Mouse (Mus musculus) spleen, adult 2 months (tissue): ENCODE results near the gene Polr2h. TPM values are rescaled to one million over a fixed set of nuclear protein-coding genes. Genes with fewer than 3 reads are reported as not detected.

Source experiments
- DNase-seq, 2 experiments: peaks; one replicate each; pipeline versions ENCODE4 v3.0.0 to v3.0.0-alpha.2; 2012 to 2021; ENCODE audit warnings: low spot score in 2 of 2, low read depth in 1 of 2
- H3K27ac ChIP-seq: fragments of 200-500 bp; 2 replicates; pipeline ENCODE4 v1.5.1; 2012; ENCODE audit warnings: low read length, inconsistent platforms; ENCODE audit not compliant: insufficient read depth
- H3K27me3 ChIP-seq: fragments of 200-500 bp; 2 replicates; pipeline ENCODE4 v1.6.1; 2012; ENCODE audit warnings: mild to moderate bottlenecking, moderate library complexity, low read length, inconsistent platforms; ENCODE audit not compliant: control insufficient read depth, insufficient read depth
- H3K36me3 ChIP-seq: fragments of 200-500 bp; 2 replicates; pipeline ENCODE4 v1.6.1; 2012; ENCODE audit warnings: mild to moderate bottlenecking, low read length, inconsistent platforms; ENCODE audit not compliant: control insufficient read depth, insufficient read depth
- H3K4me1 ChIP-seq: fragments of 200-500 bp; 2 replicates; pipeline ENCODE4 v1.6.1; 2011; ENCODE audit warnings: inconsistent platforms; ENCODE audit not compliant: control insufficient read depth, insufficient read depth, insufficient read length
- H3K4me3 ChIP-seq: fragments of 200-500 bp; 2 replicates; pipeline ENCODE4 v1.5.1; 2011; ENCODE audit warnings: mild to moderate bottlenecking, inconsistent platforms; ENCODE audit not compliant: insufficient read depth, insufficient read length; ENCODE audit errors: extremely low read depth
- CTCF ChIP-seq: fragments of 200-500 bp; IDR thresholded peaks from 2 replicates; pipeline ENCODE4 v1.5.1; 2011; ENCODE audit warnings: mild to moderate bottlenecking, inconsistent platforms; ENCODE audit not compliant: insufficient read depth, insufficient read length, insufficient replicate concordance; ENCODE audit errors: extremely low read depth
- POLR2A ChIP-seq: fragments of 200-500 bp; IDR thresholded peaks from 2 replicates; pipeline ENCODE4 v1.6.1; 2011; ENCODE audit warnings: low read depth, low read length, inconsistent platforms
- WGBS: fragments of 180-500 bp; shearing (Covaris S2); methylation state at CpG from one replicate; pipeline ENCODE4 v1.1.7; 2018; 5-methylcytosine and 5-hydroxymethylcytosine counted together
- polyA plus RNA-seq: library from polyadenylated mRNA; depleted of rRNA; stranded (reverse); fragments of >200 nt; gene quantifications from 2 replicates; pipeline ENCODE4 v1.2.3, GENCODE M21; 2012

The Polr2h gene
- polyA plus RNA-seq, 1 experiment: 10.0 TPM

DNA sequence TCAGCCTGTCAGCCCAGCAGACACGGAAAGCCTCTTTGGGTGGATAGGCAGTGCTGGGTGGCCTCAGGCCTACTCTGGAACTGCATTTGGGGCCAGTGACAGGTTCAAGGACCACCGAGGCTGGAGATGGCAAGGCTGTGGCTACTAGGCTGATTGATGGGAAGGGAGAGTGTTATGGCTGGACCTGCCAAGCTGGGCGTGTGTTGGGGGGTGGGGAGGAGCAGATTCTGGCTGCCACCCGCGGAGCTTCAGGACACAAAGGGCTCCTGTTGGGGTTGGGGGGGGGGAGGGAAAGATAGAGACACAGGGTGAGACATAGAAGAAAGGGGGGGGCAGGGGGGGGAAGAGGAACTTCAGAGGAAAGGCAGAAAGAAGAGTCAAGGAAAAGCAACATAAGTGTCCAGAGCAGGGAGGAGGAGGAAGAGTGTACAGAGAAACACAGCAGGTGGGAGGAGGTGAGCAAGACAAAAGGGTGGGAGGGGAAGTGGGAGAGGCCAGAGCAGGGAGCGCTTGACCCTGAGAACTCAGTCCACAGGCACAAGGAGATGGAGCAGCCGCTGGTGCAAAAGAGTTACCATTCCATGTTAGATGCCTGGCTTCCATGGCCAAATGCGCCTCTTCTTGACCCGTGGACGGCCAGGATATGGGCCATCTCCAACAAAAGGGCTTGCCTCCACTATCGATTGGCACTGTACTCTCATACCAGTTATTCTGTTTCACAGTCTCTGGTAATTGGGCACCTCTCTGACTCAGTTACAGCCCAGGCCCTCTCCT lies 3.0 kb upstream of the Polr2h start:
- Histone ChIP-seq H3K27me3 (no peaks in the 10 kb centered on the region), H3K4me1 (peaks cover 4% of the 10 kb centered on the region; the same call in 1 of the 2 replicates), H3K36me3 (no peaks in the 10 kb centered on the region), H3K4me3 (no peak overlapping the region), H3K27ac (no peak overlapping the region)
- no peak for TF ChIP-seq POLR2A
- TF ChIP-seq CTCF: no peak
- WGBS: 82% methylated on average over 11 of the region's 11 CpGs
- no peak for DNase-seq

DNA sequence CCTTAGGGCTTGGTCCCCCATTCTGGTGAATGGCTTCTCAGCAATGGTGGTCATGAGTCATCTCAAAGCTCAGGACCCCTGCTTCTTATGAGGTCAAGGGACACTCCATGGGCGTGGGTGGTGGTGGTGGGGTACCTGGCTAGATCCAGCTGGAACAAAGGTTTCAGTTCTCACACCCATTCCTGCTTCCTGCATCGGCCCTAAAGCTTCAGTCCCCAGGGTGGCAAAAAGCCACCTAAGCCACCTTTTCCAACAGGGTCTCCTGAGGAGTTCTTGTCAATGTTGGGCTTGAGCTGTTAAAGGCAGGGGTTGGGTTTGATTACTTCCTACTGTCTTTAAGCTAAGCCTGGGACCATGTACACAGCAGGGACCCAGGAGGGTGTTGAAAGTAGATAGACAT lies 2.3 kb upstream of the Polr2h start:
- DNase-seq: no peak
- Histone ChIP-seq H3K27me3 (no peaks in the 10 kb centered on the region), H3K36me3 (no peaks in the 10 kb centered on the region), H3K27ac (no peak overlapping the region), H3K4me3 (no peak overlapping the region), H3K4me1 (peaks cover 4% of the 10 kb centered on the region; the same call in 1 of the 2 replicates)
- no peak for TF ChIP-seq POLR2A
- no peak for TF ChIP-seq CTCF
- WGBS: 83% methylated on average over 2 of the region's 2 CpGs

DNA sequence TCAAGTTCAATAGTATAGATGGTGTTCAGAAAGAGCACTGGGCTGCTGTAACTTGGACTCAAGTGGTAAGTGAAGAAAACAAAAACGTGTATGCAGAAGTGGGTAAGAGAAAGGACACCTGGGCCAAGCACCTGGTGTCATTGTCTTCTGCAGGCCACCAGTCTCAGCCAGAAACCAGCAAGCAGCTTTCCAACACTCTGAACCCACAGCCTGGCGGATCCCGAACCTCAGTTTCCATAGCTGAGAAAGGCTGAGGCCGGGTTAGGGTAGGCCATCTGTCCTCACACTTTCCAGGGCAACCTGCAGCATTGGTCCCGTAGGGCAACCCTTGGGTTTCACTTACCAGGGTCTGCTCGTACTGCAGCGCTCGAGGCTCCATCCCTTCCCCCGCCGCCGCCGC lies 1.9 kb upstream of the Polr2h start:
- peaks cover 4% of the 10 kb centered on the region; the same call in 1 of the 2 replicates for H3K4me1 ChIP-seq
- H3K36me3 ChIP-seq: peaks cover 1% of the 10 kb centered on the region; the same call in 1 of the 2 replicates
- no peaks in the 10 kb centered on the region for H3K27me3 ChIP-seq
- no peak for DNase-seq
- peak overlapping the region; percentile 74 for H3K4me3 ChIP-seq
- TF ChIP-seq POLR2A (no peak), CTCF (no peak)
- H3K27ac ChIP-seq: no peak overlapping the region
- WGBS: 8% methylated on average over 12 of the region's 12 CpGs

DNA sequence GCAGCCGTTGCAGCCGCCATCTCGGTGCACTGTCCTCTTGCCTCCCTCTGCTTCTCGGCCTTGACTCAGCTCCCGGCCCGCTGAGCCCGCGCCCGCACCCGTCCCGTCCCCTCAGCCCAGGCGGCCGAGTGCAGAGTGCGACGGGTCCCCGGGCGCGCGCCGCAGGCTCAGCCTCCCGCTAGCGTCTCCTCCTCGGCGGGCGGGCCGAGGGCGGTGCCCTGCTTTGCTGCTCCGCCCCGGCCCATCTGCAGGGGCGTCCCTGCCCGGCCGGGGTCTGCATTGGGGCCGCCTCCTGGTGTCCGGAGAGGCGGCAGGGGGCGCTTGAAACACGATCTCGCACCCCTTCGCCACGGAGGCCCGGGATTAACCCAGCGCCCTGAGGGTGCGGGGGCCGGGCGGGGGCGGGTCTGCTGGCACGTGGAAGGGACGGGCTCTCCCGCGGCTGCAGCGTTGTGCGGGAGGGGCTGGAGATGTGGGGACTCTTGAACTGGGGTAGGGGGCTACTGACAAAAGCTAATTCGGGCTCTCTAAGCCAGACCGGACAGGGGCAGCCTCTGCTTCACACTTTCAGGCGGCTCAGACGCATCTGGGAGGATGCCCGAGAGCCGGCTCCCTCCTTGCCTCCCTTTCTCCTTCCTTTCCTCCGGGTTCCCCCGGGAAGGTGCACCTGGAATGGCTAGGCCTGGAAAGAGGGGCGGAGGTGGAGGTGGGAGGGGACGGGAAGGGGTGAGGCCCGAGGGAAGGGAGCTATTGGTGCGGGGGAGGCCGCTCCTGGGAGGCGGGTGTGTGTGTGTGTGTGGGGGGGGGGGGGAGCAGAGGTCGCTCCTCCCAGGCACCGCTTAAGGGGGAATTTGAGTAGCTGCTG lies 1.3 kb upstream of the Polr2h start:
- H3K4me3 ChIP-seq: peak overlapping the region; percentile 74
- H3K27me3 ChIP-seq: no peaks in the 10 kb centered on the region
- no peak for TF ChIP-seq CTCF
- no peak for TF ChIP-seq POLR2A
- peak in 1 of 2 experiments; percentile 58 for DNase-seq
- H3K4me1 ChIP-seq: peaks cover 4% of the 10 kb centered on the region; the same call in 1 of the 2 replicates
- peak overlapping the region; percentile 41; the same call in 1 of the 2 replicates for H3K27ac ChIP-seq
- WGBS: under 1% methylated on average over 61 of the region's 68 CpGs
- peaks cover 2% of the 10 kb centered on the region; the same call in 1 of the 2 replicates for H3K36me3 ChIP-seq

DNA sequence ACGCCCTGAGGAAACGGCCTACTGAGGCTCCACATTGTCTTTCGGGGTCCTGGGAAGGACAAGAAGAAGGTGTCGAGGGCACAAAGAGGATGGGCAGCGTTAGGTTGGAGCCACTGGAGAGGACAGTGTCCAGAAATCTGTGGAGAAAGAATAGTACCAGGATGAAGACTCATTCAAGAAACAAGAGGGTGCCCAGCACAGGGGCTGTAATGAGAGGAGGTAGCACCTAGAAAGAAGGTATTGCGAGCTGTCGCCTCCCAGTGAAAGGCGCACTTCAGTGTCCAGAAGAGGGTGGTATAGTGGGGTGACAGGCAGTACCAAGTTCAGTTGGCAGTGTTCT lies 654 bp upstream of the Polr2h start:
- Histone ChIP-seq H3K36me3 (peaks cover 2% of the 10 kb centered on the region), H3K4me1 (peaks cover 4% of the 10 kb centered on the region; the same call in 1 of the 2 replicates), H3K27me3 (no peaks in the 10 kb centered on the region), H3K27ac (peak overlapping the region; percentile 41), H3K4me3 (peak overlapping the region; percentile 68; the same call in 1 of the 2 replicates)
- WGBS: 2% methylated on average over 8 of the region's 8 CpGs
- no peak for DNase-seq
- TF ChIP-seq CTCF (no peak), POLR2A (no peak)

DNA sequence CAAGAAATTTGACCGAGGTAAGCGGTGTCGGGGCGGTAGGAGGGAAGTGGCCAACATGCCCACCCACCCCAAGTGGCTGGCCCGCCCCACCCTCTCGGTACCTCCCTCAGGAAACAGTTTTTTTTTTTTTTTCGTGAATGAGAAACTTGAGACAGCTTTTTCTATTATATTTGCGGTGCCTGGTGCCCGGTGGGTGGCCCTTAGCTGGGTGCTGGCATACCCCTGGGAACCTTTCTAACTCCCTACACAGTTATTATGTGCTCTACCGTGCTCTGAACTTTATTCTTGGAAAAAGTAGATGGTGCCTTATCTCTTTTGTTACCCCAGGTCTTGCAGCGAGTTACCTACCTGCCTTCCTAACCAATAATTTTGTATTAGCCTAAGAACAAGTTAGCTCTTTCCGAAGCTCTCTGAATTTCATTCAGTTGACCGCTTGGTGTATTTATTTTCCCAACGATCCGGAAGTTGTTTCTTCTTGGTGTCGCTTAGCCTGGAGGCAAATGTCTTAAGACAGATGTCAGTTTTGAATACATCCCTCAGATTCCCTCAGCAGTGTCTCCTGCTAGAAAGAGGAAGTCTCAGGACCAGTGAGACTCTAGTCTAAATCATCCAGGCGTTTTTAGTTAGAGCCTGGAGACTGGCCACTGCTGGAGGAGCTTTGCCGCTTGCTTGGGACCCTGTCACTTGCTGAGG lies 659 bp downstream of the Polr2h start:
- Histone ChIP-seq H3K36me3 (peaks cover 2% of the 10 kb centered on the region), H3K4me3 (peak overlapping the region; percentile 68), H3K27ac (peak overlapping the region; percentile 84), H3K4me1 (peaks cover 4% of the 10 kb centered on the region; the same call in 1 of the 2 replicates), H3K27me3 (no peaks in the 10 kb centered on the region)
- 2% methylated on average over 18 of the region's 18 CpGs for whole genome bisulfite sequencing
- no peak for DNase-seq
- TF ChIP-seq CTCF (no peak), POLR2A (no peak)
